Mouse (Mus musculus) brain, embryonic 14.5 days (tissue): ENCODE results near the gene Zfp1.

Experiments used
- CTCF ChIP-seq: fragments of 200-500 bp; IDR thresholded peaks from 2 replicates; pipeline ENCODE4 v1.5.1; 2012; ENCODE audit warnings: inconsistent platforms, mild to moderate bottlenecking, moderate library complexity, borderline replicate concordance; ENCODE audit not compliant: insufficient read depth, insufficient read length; ENCODE audit errors: extremely low read depth
- POLR2A ChIP-seq: fragments of 200-500 bp; IDR thresholded peaks from 2 replicates; pipeline ENCODE4 v1.6.1; 2012; ENCODE audit warnings: mild to moderate bottlenecking, inconsistent platforms, borderline replicate concordance; ENCODE audit not compliant: poor library complexity, insufficient read depth, insufficient read length, severe bottlenecking; ENCODE audit errors: extremely low read depth

- peak; percentile 27; the same call in 1 of the 2 replicates for TF ChIP-seq CTCF
- TF ChIP-seq POLR2A = no peak
These were observed 74.7 kb downstream of the Zfp1 start for GRCm38 (mm10) chr8:111717866-111718265.
